Mouse (Mus musculus): Measurements from ENCODE around the gene Wbp2nl. TPM values are rescaled to one million over a fixed set of nuclear protein-coding genes. Genes with fewer than 3 reads are reported as not detected.

Gene Wbp2nl
- polyA plus RNA-seq, 1 experiment: 0.11 TPM

- H3K4me1 ChIP-seq (replicated peaks; ENCODE audit: control insufficient read depth, insufficient read depth, low read length): peaks cover 4% of the 10 kb centered on the region; the same call in 1 of the 2 replicates
- no peaks in the 10 kb centered on the region for H3K36me3 ChIP-seq (ENCODE audit: control insufficient read depth, insufficient read depth, low read length)
- no peak for TF ChIP-seq POLR2A (IDR thresholded peaks at IDR 0.05; ENCODE audit: control insufficient read depth, extremely low read depth, insufficient read depth, low read length, poor library complexity)
- TF ChIP-seq CTCF (IDR thresholded peaks at IDR 0.05; ENCODE audit: borderline replicate concordance, control insufficient read depth, extremely low read depth, insufficient read depth, low read length, poor library complexity): no peak
- WGBS: 3% methylated on average over 86 of the region's 86 CpGs
- H3K4me3 ChIP-seq (ENCODE audit: control insufficient read depth, insufficient read depth, low read length): no peak overlapping the region
- H3K27ac ChIP-seq (ENCODE audit: control insufficient read depth, insufficient read depth, low read length): no peak overlapping the region
- H3K27me3 ChIP-seq (ENCODE audit: control insufficient read depth, insufficient read depth, low read length): peaks cover 3% of the 10 kb centered on the region; the same call in 1 of the 2 replicates
- DNase-seq: peak; percentile 20
Measured at GRCm38 (mm10) chr15:82274927-82275901, 23.5 kb upstream of the Wbp2nl start.

- 11% methylated on average over 5 of the region's 5 CpGs for WGBS
Measured at GRCm38 (mm10) chr15:82277591-82277990, 21.2 kb upstream of the Wbp2nl start.

DNA sequence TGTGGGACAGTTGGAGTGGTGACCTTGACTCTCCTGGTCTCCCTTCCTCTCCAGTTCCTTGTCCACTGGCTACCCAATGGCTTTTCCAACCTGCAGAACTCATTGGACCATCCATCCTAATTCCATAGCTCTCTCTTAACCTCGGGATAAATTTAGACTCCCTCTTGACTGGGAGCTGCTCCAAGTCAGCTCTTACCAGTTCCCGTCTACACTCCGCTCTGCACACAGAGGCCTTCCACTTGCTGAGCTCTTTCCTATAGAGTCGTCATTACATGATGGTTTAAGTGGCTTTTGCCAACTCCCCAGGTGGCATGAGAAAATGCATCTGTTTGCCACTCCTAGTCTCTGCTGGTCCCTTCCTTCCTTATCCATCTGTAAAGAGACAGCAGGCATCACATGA, 18.1 kb upstream of the Wbp2nl start:
- DNase-seq: no peak
- WGBS: 63% methylated on average over 4 of the region's 4 CpGs
- TF ChIP-seq POLR2A (IDR thresholded peaks at IDR 0.05; ENCODE audit: control insufficient read depth, extremely low read depth, insufficient read depth, low read length, poor library complexity): no peak
- Histone ChIP-seq H3K27me3 (ENCODE audit: control insufficient read depth, insufficient read depth, low read length) (no peaks in the 10 kb centered on the region; the same call in 1 of the 2 replicates), H3K27ac (ENCODE audit: control insufficient read depth, insufficient read depth, low read length) (no peak overlapping the region), H3K36me3 (ENCODE audit: control insufficient read depth, insufficient read depth, low read length) (no peaks in the 10 kb centered on the region), H3K4me3 (ENCODE audit: control insufficient read depth, insufficient read depth, low read length) (no peak overlapping the region), H3K4me1 (replicated peaks; ENCODE audit: control insufficient read depth, insufficient read depth, low read length) (no peaks in the 10 kb centered on the region; the same call in 1 of the 2 replicates)

More at GRCm38 (mm10) chr15:82277591-82277990, 21.2 kb upstream of the Wbp2nl start:
- no peak for DNase-seq
- Histone ChIP-seq H3K36me3 (ENCODE audit: control insufficient read depth, insufficient read depth, low read length) (no peaks in the 10 kb centered on the region), H3K27ac (ENCODE audit: control insufficient read depth, insufficient read depth, low read length) (no peak overlapping the region), H3K4me3 (ENCODE audit: control insufficient read depth, insufficient read depth, low read length) (no peak overlapping the region), H3K4me1 (replicated peaks; ENCODE audit: control insufficient read depth, insufficient read depth, low read length) (peaks cover 4% of the 10 kb centered on the region; the same call in 1 of the 2 replicates), H3K27me3 (ENCODE audit: control insufficient read depth, insufficient read depth, low read length) (peaks cover 3% of the 10 kb centered on the region; the same call in 1 of the 2 replicates)
- no peak for TF ChIP-seq CTCF (IDR thresholded peaks at IDR 0.05; ENCODE audit: borderline replicate concordance, control insufficient read depth, extremely low read depth, insufficient read depth, low read length, poor library complexity)
- no peak for TF ChIP-seq POLR2A (IDR thresholded peaks at IDR 0.05; ENCODE audit: control insufficient read depth, extremely low read depth, insufficient read depth, low read length, poor library complexity)

DNA sequence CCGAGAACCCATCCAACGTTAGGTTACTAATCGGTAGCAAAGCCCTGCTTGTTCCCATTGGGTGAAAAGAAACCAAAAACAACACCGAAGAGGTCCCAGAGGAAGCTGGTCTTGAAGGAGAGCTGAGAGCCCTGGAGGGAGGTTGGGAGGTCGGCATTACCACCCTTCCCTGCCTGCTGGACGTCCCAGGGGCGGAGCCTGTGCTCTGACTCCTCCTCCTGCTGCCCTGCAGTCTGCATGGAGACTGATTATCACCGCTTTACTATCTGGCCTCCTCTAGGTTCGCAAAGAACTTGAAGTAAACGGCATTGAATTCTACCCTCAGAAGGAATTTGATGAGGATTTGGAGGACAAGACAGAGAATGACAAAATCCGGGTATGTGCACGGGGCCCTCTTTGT, 12.6 kb upstream of the Wbp2nl start:
- TF ChIP-seq CTCF (IDR thresholded peaks at IDR 0.05; ENCODE audit: borderline replicate concordance, control insufficient read depth, extremely low read depth, insufficient read depth, low read length, poor library complexity) (no peak), POLR2A (IDR thresholded peaks at IDR 0.05; ENCODE audit: control insufficient read depth, extremely low read depth, insufficient read depth, low read length, poor library complexity) (no peak)
- 66% methylated on average over 12 of the region's 12 CpGs for WGBS
- no peaks in the 10 kb centered on the region for H3K36me3 ChIP-seq (ENCODE audit: control insufficient read depth, insufficient read depth, low read length)
- H3K27ac ChIP-seq (ENCODE audit: control insufficient read depth, insufficient read depth, low read length): no peak overlapping the region
- no peaks in the 10 kb centered on the region for H3K27me3 ChIP-seq (ENCODE audit: control insufficient read depth, insufficient read depth, low read length)
- no peak overlapping the region for H3K4me3 ChIP-seq (ENCODE audit: control insufficient read depth, insufficient read depth, low read length)
- H3K4me1 ChIP-seq (replicated peaks; ENCODE audit: control insufficient read depth, insufficient read depth, low read length): no peaks in the 10 kb centered on the region
- DNase-seq: no peak

GRCm38 (mm10) chr15:82290252-82290651, 8.5 kb upstream of the Wbp2nl start:
- Histone ChIP-seq H3K36me3 (ENCODE audit: control insufficient read depth, insufficient read depth, low read length) (no peaks in the 10 kb centered on the region), H3K27me3 (ENCODE audit: control insufficient read depth, insufficient read depth, low read length) (no peaks in the 10 kb centered on the region; the same call in 1 of the 2 replicates), H3K27ac (ENCODE audit: control insufficient read depth, insufficient read depth, low read length) (no peak overlapping the region), H3K4me3 (ENCODE audit: control insufficient read depth, insufficient read depth, low read length) (no peak overlapping the region), H3K4me1 (replicated peaks; ENCODE audit: control insufficient read depth, insufficient read depth, low read length) (0 out of 2 replicates have a peak, but pooled peaks cover 2% of the 10 kb centered on the region)
- no peak for DNase-seq
- TF ChIP-seq CTCF (IDR thresholded peaks at IDR 0.05; ENCODE audit: borderline replicate concordance, control insufficient read depth, extremely low read depth, insufficient read depth, low read length, poor library complexity) (no peak), POLR2A (IDR thresholded peaks at IDR 0.05; ENCODE audit: control insufficient read depth, extremely low read depth, insufficient read depth, low read length, poor library complexity) (no peak)
- WGBS: 24% methylated on average over 7 of the region's 7 CpGs

- no peak for TF ChIP-seq POLR2A (IDR thresholded peaks at IDR 0.05; ENCODE audit: control insufficient read depth, extremely low read depth, insufficient read depth, low read length, poor library complexity)
- no peak for TF ChIP-seq CTCF (IDR thresholded peaks at IDR 0.05; ENCODE audit: borderline replicate concordance, control insufficient read depth, extremely low read depth, insufficient read depth, low read length, poor library complexity)
- 43% methylated on average over 5 of the region's 5 CpGs for WGBS
- Histone ChIP-seq H3K36me3 (ENCODE audit: control insufficient read depth, insufficient read depth, low read length) (no peaks in the 10 kb centered on the region), H3K4me1 (replicated peaks; ENCODE audit: control insufficient read depth, insufficient read depth, low read length) (0 out of 2 replicates have a peak, but pooled peaks cover 2% of the 10 kb centered on the region), H3K27me3 (ENCODE audit: control insufficient read depth, insufficient read depth, low read length) (no peaks in the 10 kb centered on the region; the same call in 1 of the 2 replicates), H3K4me3 (ENCODE audit: control insufficient read depth, insufficient read depth, low read length) (no peak overlapping the region), H3K27ac (ENCODE audit: control insufficient read depth, insufficient read depth, low read length) (no peak overlapping the region)
- no peak for DNase-seq
Measured at GRCm38 (mm10) chr15:82292851-82293250, 5.9 kb upstream of the Wbp2nl start.
